Mouse (Mus musculus): Measurements from ENCODE around the gene Npas4. TPM values are rescaled to one million over a fixed set of nuclear protein-coding genes. Genes with fewer than 3 reads are reported as not detected.

The Npas4 gene
- polyA plus RNA-seq (2015; fragmentation: Nextera tagmentation; extraction: Ambion mirVana), result 0.09 TPM in 1 of 2 replicates, not detected in the other

GRCm38 (mm10) chr19:4990256-4990625 is at the start of gene Npas4:
TSS of gene Npas4 (minus strand) at chr19:4990316.
- Histone ChIP-seq H3K4me2 (ENCODE audit: low read depth, low read length) (no peak within 1 kb of the TSS), H3K27ac (ENCODE audit: low read length) (no peak within 1 kb of the TSS), H3K4me1 (replicated peaks; ENCODE audit: control insufficient read depth, insufficient read depth, low read length) (no peaks in the 10 kb centered on the region), H3K27me3 (ENCODE audit: control insufficient read depth, insufficient read depth, low read depth, low read length) (peaks cover 23% of the 10 kb centered on the region), H3K4me3 (ENCODE audit: low read length) (no peak within 1 kb of the TSS), H3K9me3 (ENCODE audit: control insufficient read depth, low read length) (no peaks in the 10 kb centered on the region), H3K9ac (ENCODE audit: low read length) (no peak within 1 kb of the TSS), H3K36me3 (ENCODE audit: control insufficient read depth, insufficient read depth, low read length) (no peaks in the 10 kb centered on the region)
- no peak for ATAC-seq (ENCODE audit: low read depth)
- WGBS, result 21% methylated on average over 4 of the region's 4 CpGs

- Histone ChIP-seq H3K27ac (ENCODE audit: low read length) (peak overlapping the region; percentile 82), H3K27me3 (ENCODE audit: control insufficient read depth, insufficient read depth, low read depth, low read length) (no peaks in the 10 kb centered on the region), H3K9me3 (ENCODE audit: control insufficient read depth, low read length) (no peaks in the 10 kb centered on the region), H3K36me3 (ENCODE audit: control insufficient read depth, insufficient read depth, low read length) (0 out of 2 replicates have a peak, but pooled peaks cover 2% of the 10 kb centered on the region), H3K4me1 (replicated peaks; ENCODE audit: control insufficient read depth, insufficient read depth, low read length) (peaks cover 25% of the 10 kb centered on the region), H3K4me2 (ENCODE audit: low read depth, low read length) (peak overlapping the region; percentile 99), H3K9ac (ENCODE audit: low read length) (peak overlapping the region; percentile 96), H3K4me3 (ENCODE audit: low read length) (peak overlapping the region; percentile 97)
- WGBS, result 9% methylated on average over 41 of the region's 41 CpGs
- peak; percentile 10; the same call in 1 of the 2 replicates for ATAC-seq (ENCODE audit: low read depth)
Observed at GRCm38 (mm10) chr19:5039301-5040114, 49.4 kb upstream of the Npas4 start.

- H3K4me3 ChIP-seq (ENCODE audit: low read length), result peak within 1 kb of the TSS; percentile 97
- peaks cover 25% of the 10 kb centered on the region for H3K4me1 ChIP-seq (replicated peaks; ENCODE audit: control insufficient read depth, insufficient read depth, low read length)
- peak within 1 kb of the TSS; percentile 99 for H3K4me2 ChIP-seq (ENCODE audit: low read depth, low read length)
- no peaks in the 10 kb centered on the region for H3K27me3 ChIP-seq (ENCODE audit: control insufficient read depth, insufficient read depth, low read depth, low read length)
- WGBS, result under 1% methylated on average over 43 of the region's 44 CpGs
- peak; percentile 94 for ATAC-seq (ENCODE audit: low read depth)
- no peaks in the 10 kb centered on the region for H3K36me3 ChIP-seq (ENCODE audit: control insufficient read depth, insufficient read depth, low read length)
- no peaks in the 10 kb centered on the region for H3K9me3 ChIP-seq (ENCODE audit: control insufficient read depth, low read length)
- H3K9ac ChIP-seq (ENCODE audit: low read length), result peak within 1 kb of the TSS; percentile 96
- H3K27ac ChIP-seq (ENCODE audit: low read length), result peak within 1 kb of the TSS; percentile 82
Observed at GRCm38 (mm10) chr19:5038709-5039156, 48.6 kb upstream of the Npas4 start, which contains the start of the genes B4gat1 and AC124502.3. TSS of gene B4gat1 (plus strand) at chr19:5038826. TSS of gene AC124502.3 (plus strand) at chr19:5038891.

GRCm38 (mm10) chr19:5037678-5038571 is 47.8 kb upstream of the Npas4 start:
- Histone ChIP-seq H3K9ac (ENCODE audit: low read length) (peak overlapping the region; percentile 96), H3K4me3 (ENCODE audit: low read length) (peak overlapping the region; percentile 97), H3K4me1 (replicated peaks; ENCODE audit: control insufficient read depth, insufficient read depth, low read length) (peaks cover 25% of the 10 kb centered on the region), H3K4me2 (ENCODE audit: low read depth, low read length) (peak overlapping the region; percentile 99), H3K9me3 (ENCODE audit: control insufficient read depth, low read length) (no peaks in the 10 kb centered on the region), H3K27ac (ENCODE audit: low read length) (peak overlapping the region; percentile 82), H3K36me3 (ENCODE audit: control insufficient read depth, insufficient read depth, low read length) (no peaks in the 10 kb centered on the region), H3K27me3 (ENCODE audit: control insufficient read depth, insufficient read depth, low read depth, low read length) (no peaks in the 10 kb centered on the region)
- peak; percentile 40 for ATAC-seq (ENCODE audit: low read depth)
- WGBS, result 1% methylated on average over 32 of the region's 32 CpGs

- no peak overlapping the region for H3K27ac ChIP-seq (ENCODE audit: low read length)
- no peak overlapping the region for H3K4me2 ChIP-seq (ENCODE audit: low read depth, low read length)
- WGBS, result 78% methylated on average over 4 of the region's 4 CpGs
- no peak for ATAC-seq (ENCODE audit: low read depth)
- H3K27me3 ChIP-seq (ENCODE audit: control insufficient read depth, insufficient read depth, low read depth, low read length), result no peaks in the 10 kb centered on the region
- H3K4me3 ChIP-seq (ENCODE audit: low read length), result no peak overlapping the region
- peaks cover 20% of the 10 kb centered on the region for H3K4me1 ChIP-seq (replicated peaks; ENCODE audit: control insufficient read depth, insufficient read depth, low read length)
- no peaks in the 10 kb centered on the region for H3K36me3 ChIP-seq (ENCODE audit: control insufficient read depth, insufficient read depth, low read length)
- no peaks in the 10 kb centered on the region for H3K9me3 ChIP-seq (ENCODE audit: control insufficient read depth, low read length)
- H3K9ac ChIP-seq (ENCODE audit: low read length), result no peak overlapping the region
Observed at GRCm38 (mm10) chr19:5036577-5036976, 46.5 kb upstream of the Npas4 start.

GRCm38 (mm10) chr19:5032686-5033085 is 42.6 kb upstream of the Npas4 start:
- WGBS, result 51% methylated on average over 3 of the region's 3 CpGs
- H3K9me3 ChIP-seq (ENCODE audit: control insufficient read depth, low read length), result no peaks in the 10 kb centered on the region
- H3K36me3 ChIP-seq (ENCODE audit: control insufficient read depth, insufficient read depth, low read length), result 0 out of 2 replicates have a peak, but pooled peaks cover 1% of the 10 kb centered on the region
- ATAC-seq (ENCODE audit: low read depth), result 0 out of 2 replicates have a peak, but pooled peaks have one; percentile 41
- H3K27ac ChIP-seq (ENCODE audit: low read length), result no peak overlapping the region
- no peak overlapping the region for H3K4me3 ChIP-seq (ENCODE audit: low read length)
- H3K4me1 ChIP-seq (replicated peaks; ENCODE audit: control insufficient read depth, insufficient read depth, low read length), result no peaks in the 10 kb centered on the region; the same call in 1 of the 2 replicates
- no peak overlapping the region for H3K4me2 ChIP-seq (ENCODE audit: low read depth, low read length)
- no peak overlapping the region for H3K9ac ChIP-seq (ENCODE audit: low read length)
- H3K27me3 ChIP-seq (ENCODE audit: control insufficient read depth, insufficient read depth, low read depth, low read length), result no peaks in the 10 kb centered on the region

- ATAC-seq (ENCODE audit: low read depth), result no peak
- Histone ChIP-seq H3K9ac (ENCODE audit: low read length) (no peak overlapping the region), H3K4me1 (replicated peaks; ENCODE audit: control insufficient read depth, insufficient read depth, low read length) (0 out of 2 replicates have a peak, but pooled peaks cover 6% of the 10 kb centered on the region), H3K4me2 (ENCODE audit: low read depth, low read length) (no peak overlapping the region), H3K9me3 (ENCODE audit: control insufficient read depth, low read length) (no peaks in the 10 kb centered on the region), H3K4me3 (ENCODE audit: low read length) (no peak overlapping the region), H3K36me3 (ENCODE audit: control insufficient read depth, insufficient read depth, low read length) (0 out of 2 replicates have a peak, but pooled peaks cover 2% of the 10 kb centered on the region), H3K27me3 (ENCODE audit: control insufficient read depth, insufficient read depth, low read depth, low read length) (no peaks in the 10 kb centered on the region), H3K27ac (ENCODE audit: low read length) (no peak overlapping the region)
- WGBS, result 85% methylated on average over 8 of the region's 8 CpGs
Observed at GRCm38 (mm10) chr19:5026111-5026510, 36.0 kb upstream of the Npas4 start.

- peak within 1 kb of the TSS; percentile 78 for H3K4me2 ChIP-seq (ENCODE audit: low read depth, low read length)
- peak within 1 kb of the TSS; percentile 83 for H3K9ac ChIP-seq (ENCODE audit: low read length)
- WGBS, result under 1% methylated on average over 62 of the region's 62 CpGs
- 0 out of 2 replicates have a peak, but pooled peaks cover 2% of the 10 kb centered on the region for H3K36me3 ChIP-seq (ENCODE audit: control insufficient read depth, insufficient read depth, low read length)
- H3K9me3 ChIP-seq (ENCODE audit: control insufficient read depth, low read length), result no peaks in the 10 kb centered on the region
- ATAC-seq (ENCODE audit: low read depth), result peak; percentile 98
- H3K27me3 ChIP-seq (ENCODE audit: control insufficient read depth, insufficient read depth, low read depth, low read length), result no peaks in the 10 kb centered on the region
- peak within 1 kb of the TSS; percentile 58 for H3K4me3 ChIP-seq (ENCODE audit: low read length)
- H3K4me1 ChIP-seq (replicated peaks; ENCODE audit: control insufficient read depth, insufficient read depth, low read length), result 0 out of 2 replicates have a peak, but pooled peaks cover 6% of the 10 kb centered on the region
- peak within 1 kb of the TSS; percentile 86 for H3K27ac ChIP-seq (ENCODE audit: low read length)
Observed at GRCm38 (mm10) chr19:5023621-5024479, 33.7 kb upstream of the Npas4 start, which contains the start of gene Slc29a2. TSS of gene Slc29a2 (plus strand) at chr19:5023860.

Data from lung, embryonic 16.5 days (tissue).